Mouse (Mus musculus): ENCODE measurements at regions not wholly inside any gene's neighbourhood (a gene's known extent, or its start where the extent isn't known, plus 50 kb on each side); places are given as distances from the start of the nearest gene placed in this dataset.

- Histone ChIP-seq H3K9me3 (replicated peaks; ENCODE audit: insufficient read depth, low read length) (no peaks in the 10 kb centered on the region), H3K79me2 (ENCODE audit: control insufficient read depth, insufficient read depth, low read length, poor library complexity) (no peaks in the 10 kb centered on the region), H3K4me3 (ENCODE audit: control insufficient read depth in 1 of 2, insufficient read depth in 1 of 2, low read depth in 2 of 2, low read length in 2 of 2) (no peak overlapping the region), H3K4me1 (ENCODE audit: control insufficient read depth in 1 of 2, insufficient read depth in 2 of 2, low read length in 2 of 2) (no peaks in the 10 kb centered on the region), H3K27ac (ENCODE audit: control insufficient read depth, low read depth, low read length) (no peak overlapping the region), H3K9ac (ENCODE audit: control insufficient read depth, low read depth, low read length, poor library complexity, severe bottlenecking) (no peak overlapping the region), H3K36me3 (ENCODE audit: control insufficient read depth in 1 of 2, insufficient read depth in 2 of 2, low read length in 2 of 2) (no peaks in the 10 kb centered on the region), H3K27me3 (ENCODE audit: control insufficient read depth in 1 of 2, insufficient read depth in 2 of 2, low read length in 2 of 2) (no peaks in the 10 kb centered on the region)
- no peak for DNase-seq (ENCODE audit: low read depth, low spot score)
- no peak for TF ChIP-seq NRF1 (IDR thresholded peaks at IDR 0.05; ENCODE audit: insufficient read depth, low read depth, low read length, poor library complexity, severe bottlenecking)
- no peak for TF ChIP-seq MAZ (IDR thresholded peaks at IDR 0.05; ENCODE audit: low read depth, low read length)
- TF ChIP-seq MXI1 (IDR thresholded peaks at IDR 0.05; ENCODE audit: low read depth, low read length): no peak
- no peak for TF ChIP-seq SIN3A (IDR thresholded peaks at IDR 0.05; ENCODE audit: low read length)
- no peak for TF ChIP-seq GABPA (IDR thresholded peaks at IDR 0.05; ENCODE audit: low read depth, low read length)
- TF ChIP-seq E2F4 (IDR thresholded peaks at IDR 0.05; ENCODE audit: borderline replicate concordance, low read depth, low read length): no peak
- no peak for TF ChIP-seq MYC (IDR thresholded peaks at IDR 0.05; ENCODE audit: low read depth, low read length)
- TF ChIP-seq MEF2A (IDR thresholded peaks at IDR 0.05; ENCODE audit: extremely low read depth, insufficient replicate concordance, low read depth, low read length, poor library complexity, severe bottlenecking): no peak
- TF ChIP-seq MYB (IDR thresholded peaks at IDR 0.05; ENCODE audit: low read depth, low read length): no peak
Measured at GRCm38 (mm10) chr10:91543167-91543918, 362.2 kb upstream of the Tmpo start.

GRCm38 (mm10) chr10:91542201-91542604 lies 361.1 kb upstream of the Tmpo start:
- TF ChIP-seq ETS1 (IDR thresholded peaks at IDR 0.05; ENCODE audit: low read depth, low read length): no peak
- no peak for TF ChIP-seq MAZ (IDR thresholded peaks at IDR 0.05; ENCODE audit: low read depth, low read length)
- TF ChIP-seq MYB (IDR thresholded peaks at IDR 0.05; ENCODE audit: low read depth, low read length): no peak
- no peak for TF ChIP-seq KAT2A (conservative IDR thresholded peaks at IDR 0.05; ENCODE audit: low read depth, low read length)
- TF ChIP-seq TAL1 (IDR thresholded peaks at IDR 0.05; ENCODE audit: low read length): no peak
- TF ChIP-seq UBTF (IDR thresholded peaks at IDR 0.05; ENCODE audit: borderline replicate concordance, insufficient read depth, low read depth, low read length): no peak
- TF ChIP-seq ZKSCAN1 (IDR thresholded peaks at IDR 0.05; ENCODE audit: low read depth, low read length): no peak
- no peak overlapping the region for H3K4me3 ChIP-seq (ENCODE audit: control insufficient read depth in 1 of 2, insufficient read depth in 1 of 2, low read depth in 2 of 2, low read length in 2 of 2)
- DNase-seq (ENCODE audit: low read depth, low spot score): no peak
- no peaks in the 10 kb centered on the region for H3K27me3 ChIP-seq (ENCODE audit: control insufficient read depth in 1 of 2, insufficient read depth in 2 of 2, low read length in 2 of 2)
- H3K9ac ChIP-seq (ENCODE audit: control insufficient read depth, low read depth, low read length, poor library complexity, severe bottlenecking): no peak overlapping the region
- no peaks in the 10 kb centered on the region for H3K9me3 ChIP-seq (replicated peaks; ENCODE audit: insufficient read depth, low read length)
- no peaks in the 10 kb centered on the region for H3K4me1 ChIP-seq (ENCODE audit: control insufficient read depth in 1 of 2, insufficient read depth in 2 of 2, low read length in 2 of 2)
- no peak overlapping the region for H3K27ac ChIP-seq (ENCODE audit: control insufficient read depth, low read depth, low read length)
- no peaks in the 10 kb centered on the region for H3K79me2 ChIP-seq (ENCODE audit: control insufficient read depth, insufficient read depth, low read length, poor library complexity)
- H3K36me3 ChIP-seq (ENCODE audit: control insufficient read depth in 1 of 2, insufficient read depth in 2 of 2, low read length in 2 of 2): no peaks in the 10 kb centered on the region
